Mouse (Mus musculus) cerebellum, adult 2 months (tissue): ENCODE data around the gene Cstf1. TPM values are rescaled to one million over a fixed set of nuclear protein-coding genes. Genes with fewer than 3 reads are reported as not detected.

Source experiments
- DNase-seq, 2 experiments: peaks; one replicate each; pipeline ENCODE4 v3.0.0; 2021
- H3K27ac ChIP-seq: fragments of 200-500 bp; 2 replicates; pipeline ENCODE4 v1.5.1; 2012; ENCODE audit warnings: low read length, control low read depth, inconsistent platforms; ENCODE audit not compliant: insufficient read depth
- H3K27me3 ChIP-seq: fragments of 200-500 bp; 2 replicates; pipeline ENCODE4 v1.6.1; 2012; ENCODE audit warnings: inconsistent platforms, mild to moderate bottlenecking, low read length, moderate library complexity; ENCODE audit not compliant: control insufficient read depth, insufficient read depth
- H3K4me1 ChIP-seq: fragments of 200-500 bp; 2 replicates; pipeline ENCODE4 v1.6.1; 2011; ENCODE audit warnings: low read length; ENCODE audit not compliant: control insufficient read depth, insufficient read depth
- H3K4me3 ChIP-seq: fragments of 200-500 bp; replicated peaks from 2 replicates; pipeline ENCODE3; 2011; ENCODE audit warnings: mild to moderate bottlenecking, low read depth, low read length, control low read depth; ENCODE audit not compliant: insufficient read depth
- CTCF ChIP-seq: fragments of 200-500 bp; IDR thresholded peaks from 2 replicates; pipeline ENCODE4 v1.5.1; 2011; ENCODE audit warnings: low read depth, mild to moderate bottlenecking, control low read depth, low read length, moderate library complexity, borderline replicate concordance; ENCODE audit not compliant: insufficient read depth
- POLR2A ChIP-seq: fragments of 200-500 bp; IDR thresholded peaks from 2 replicates; pipeline ENCODE4 v1.6.1; 2011; ENCODE audit warnings: low read length, control low read depth, borderline replicate concordance; ENCODE audit not compliant: insufficient read depth
- WGBS: fragments of 180-500 bp; shearing (Covaris S2); methylation state at CpG from one replicate; pipeline ENCODE4 v1.1.7; 2018; 5-methylcytosine and 5-hydroxymethylcytosine counted together
- polyA plus RNA-seq: library from polyadenylated mRNA; depleted of rRNA; stranded (reverse); fragments of >200 nt; gene quantifications from 2 replicates; pipeline ENCODE4 v1.2.3, GENCODE M21; 2012

The Cstf1 gene
- polyA plus RNA-seq, 1 experiment, result 28.2 TPM

- no peak for DNase-seq
- Histone ChIP-seq H3K4me1 (no peaks in the 10 kb centered on the region), H3K27me3 (no peaks in the 10 kb centered on the region), H3K27ac (no peak overlapping the region), H3K4me3 (no peak overlapping the region)
- WGBS, result 91% methylated on average over 11 of the region's 11 CpGs
- TF ChIP-seq POLR2A, result no peak
- no peak for TF ChIP-seq CTCF
Observed at GRCm38 (mm10) chr2:172381341-172381740, 10.9 kb downstream of the Cstf1 start.

GRCm38 (mm10) chr2:172381898-172382297 is 11.4 kb downstream of the Cstf1 start:
- WGBS, result 74% methylated on average over 12 of the region's 12 CpGs
- DNase-seq, result no peak
- Histone ChIP-seq H3K27me3 (no peaks in the 10 kb centered on the region), H3K4me1 (no peaks in the 10 kb centered on the region), H3K4me3 (no peak overlapping the region), H3K27ac (no peak overlapping the region)
- TF ChIP-seq CTCF (no peak), POLR2A (no peak)

DNA sequence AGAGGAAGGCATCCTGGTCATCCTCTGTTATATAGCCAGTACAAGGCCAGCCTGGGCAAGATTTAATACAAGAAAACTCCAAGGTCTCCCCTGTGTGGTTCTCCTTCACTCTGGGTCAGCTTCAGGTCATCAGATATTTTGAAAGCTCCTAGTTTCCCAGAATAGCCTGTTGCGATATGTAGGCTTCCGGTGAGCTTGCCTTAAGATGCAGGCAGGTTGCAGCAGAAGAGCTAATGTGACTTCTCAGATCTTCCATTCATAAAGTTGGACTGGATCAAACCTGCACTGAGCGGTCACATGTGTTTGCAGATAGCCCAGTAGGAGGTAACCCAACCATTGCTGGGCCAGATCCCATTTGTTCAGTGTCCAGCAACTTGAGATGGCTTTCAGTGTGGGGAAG is 14.2 kb downstream of the Cstf1 start:
- TF ChIP-seq POLR2A, result no peak
- TF ChIP-seq CTCF, result no peak
- Histone ChIP-seq H3K4me3 (no peak overlapping the region), H3K27me3 (no peaks in the 10 kb centered on the region), H3K27ac (no peak overlapping the region), H3K4me1 (no peaks in the 10 kb centered on the region)
- 77% methylated on average over 3 of the region's 3 CpGs for WGBS
- DNase-seq, result no peak

DNA sequence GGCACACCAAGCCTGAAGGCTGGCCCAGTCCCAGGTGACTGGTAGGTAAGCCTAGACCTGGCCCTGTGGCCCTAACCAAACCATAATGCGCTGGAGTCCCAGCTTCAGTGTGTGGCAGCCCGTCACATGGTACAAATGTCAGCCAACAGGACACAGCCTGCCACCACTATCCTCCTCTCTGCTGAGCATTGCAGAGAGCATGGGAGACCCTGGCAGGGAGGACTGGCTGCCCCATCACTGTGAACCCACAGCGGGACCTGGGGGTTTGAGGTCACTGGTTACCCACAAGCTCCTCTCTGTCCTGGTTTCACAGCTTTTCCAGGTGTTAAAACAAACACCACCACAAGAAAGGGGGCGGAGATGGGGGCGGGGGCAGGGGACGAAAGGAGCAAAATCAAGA is 19.9 kb downstream of the Cstf1 start:
- H3K4me1 ChIP-seq, result no peaks in the 10 kb centered on the region
- H3K4me3 ChIP-seq, result no peak overlapping the region
- WGBS, result 46% methylated on average over 6 of the region's 6 CpGs
- no peaks in the 10 kb centered on the region for H3K27me3 ChIP-seq
- DNase-seq, result no peak
- no peak overlapping the region for H3K27ac ChIP-seq
- TF ChIP-seq POLR2A, result no peak
- no peak for TF ChIP-seq CTCF

- Histone ChIP-seq H3K4me1 (no peaks in the 10 kb centered on the region), H3K27me3 (no peaks in the 10 kb centered on the region), H3K27ac (no peak overlapping the region), H3K4me3 (no peak overlapping the region)
- no peak for DNase-seq
- TF ChIP-seq CTCF, result no peak
- no peak for TF ChIP-seq POLR2A
- WGBS, result 61% methylated on average over 10 of the region's 10 CpGs
Observed at GRCm38 (mm10) chr2:172392041-172392521, 21.6 kb downstream of the Cstf1 start.

DNA sequence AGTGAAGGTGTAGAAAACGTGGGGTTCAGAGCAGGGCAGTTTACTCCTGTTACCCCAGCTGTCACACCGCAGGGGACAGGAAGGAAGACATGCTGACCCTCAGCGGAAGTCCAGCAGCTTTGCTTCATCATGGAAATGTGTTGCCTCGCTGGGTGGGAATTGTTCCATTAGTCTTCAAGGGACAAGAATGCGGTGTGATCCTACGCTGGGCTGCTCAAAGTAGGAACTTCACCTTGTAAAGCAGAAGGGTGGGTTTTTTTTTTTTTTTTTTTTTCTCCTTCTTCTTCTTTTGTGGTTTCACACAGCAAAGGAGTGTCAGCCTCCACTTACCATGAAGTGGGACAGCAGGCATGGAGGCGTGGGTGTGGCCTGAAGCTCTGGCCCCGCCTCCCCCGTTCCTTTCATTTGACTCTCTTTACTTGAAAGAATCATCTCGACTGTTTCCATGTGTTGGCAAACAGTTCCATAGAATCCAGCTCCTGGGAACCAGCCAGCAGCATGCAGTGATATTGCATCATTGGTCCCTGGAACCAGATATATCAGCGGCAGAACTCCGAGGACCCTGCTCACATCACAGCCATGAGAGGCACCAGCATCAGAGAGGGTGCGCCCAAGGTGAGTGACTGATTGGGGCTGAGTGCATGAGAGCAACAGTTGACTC is 23.0 kb downstream of the Cstf1 start, which contains the start of gene Cass4:
TSS of gene Cass4 (plus strand) at position 404 of the 661 bp plus-strand sequence.
- Histone ChIP-seq H3K27ac (no peak within 1 kb of the TSS), H3K27me3 (no peaks in the 10 kb centered on the region), H3K4me3 (no peak within 1 kb of the TSS), H3K4me1 (no peaks in the 10 kb centered on the region)
- 23% methylated on average over 13 of the region's 13 CpGs for WGBS
- TF ChIP-seq CTCF (no peak), POLR2A (no peak)
- DNase-seq, result no peak

DNA sequence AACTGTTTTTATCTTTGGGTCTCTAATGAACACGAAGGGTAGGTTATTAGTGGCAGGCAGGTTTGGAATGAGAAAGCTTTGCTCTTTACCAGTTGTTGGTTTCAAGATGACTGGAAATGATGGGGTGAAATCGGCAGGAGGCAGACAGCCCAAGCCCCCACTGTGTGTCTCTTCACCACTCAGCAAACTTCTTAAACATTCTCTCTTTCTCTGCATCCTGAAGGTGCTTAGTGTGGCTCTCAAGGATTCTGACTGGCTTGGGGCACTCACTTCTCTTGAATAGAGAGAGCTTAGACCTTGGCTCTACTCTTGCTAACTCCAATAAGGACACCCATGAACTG is 23.5 kb downstream of the Cstf1 start:
- no peak overlapping the region for H3K4me3 ChIP-seq
- no peak overlapping the region for H3K27ac ChIP-seq
- no peak for DNase-seq
- 71% methylated on average over 2 of the region's 2 CpGs for WGBS
- no peaks in the 10 kb centered on the region for H3K27me3 ChIP-seq
- no peaks in the 10 kb centered on the region for H3K4me1 ChIP-seq
- TF ChIP-seq CTCF (no peak), POLR2A (no peak)

- WGBS, result 72% methylated on average over 4 of the region's 4 CpGs
- TF ChIP-seq POLR2A (no peak), CTCF (no peak)
- no peaks in the 10 kb centered on the region for H3K4me1 ChIP-seq
Observed at GRCm38 (mm10) chr2:172394671-172395070, 24.2 kb downstream of the Cstf1 start.

DNA sequence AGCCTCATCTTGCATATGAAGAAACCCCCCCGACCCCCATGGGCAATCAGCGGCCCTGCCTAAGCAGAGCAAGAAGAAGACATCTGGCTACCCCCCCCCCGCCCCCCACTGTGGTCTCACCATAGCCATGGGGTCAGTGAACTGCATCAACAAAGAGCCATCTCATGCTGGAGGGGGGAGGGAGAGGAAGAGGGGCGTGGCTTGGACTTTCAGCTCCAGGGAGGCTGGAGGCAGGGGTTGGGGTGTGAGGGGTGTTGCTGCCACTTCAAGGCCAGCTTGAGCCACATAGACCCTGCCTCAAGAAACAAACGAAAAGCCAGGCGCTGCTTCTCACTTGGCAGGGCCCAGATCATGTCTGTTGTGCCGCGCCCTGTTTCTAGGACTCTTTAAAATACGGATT is 25.5 kb downstream of the Cstf1 start:
- TF ChIP-seq CTCF, result no peak
- no peak for TF ChIP-seq POLR2A
- 32% methylated on average over 9 of the region's 9 CpGs for WGBS
- H3K27me3 ChIP-seq, result no peaks in the 10 kb centered on the region
- no peak overlapping the region for H3K4me3 ChIP-seq
- DNase-seq, result no peak
- H3K27ac ChIP-seq, result no peak overlapping the region
- H3K4me1 ChIP-seq, result no peaks in the 10 kb centered on the region

More at GRCm38 (mm10) chr2:172394671-172395070, 24.2 kb downstream of the Cstf1 start:
- Histone ChIP-seq H3K27ac (no peak overlapping the region), H3K27me3 (no peaks in the 10 kb centered on the region), H3K4me3 (no peak overlapping the region)
- no peak for DNase-seq
